Mouse (Mus musculus) forebrain, postnatal 0 days (tissue): Measurements from ENCODE around the gene C2. TPM values are rescaled to one million over a fixed set of nuclear protein-coding genes. Genes with fewer than 3 reads are reported as not detected.
A peak's percentile ranks its signal among the peaks of the same experiment; 100 is the strongest.

Experiments
- ATAC-seq: fragments of 200-750 bp; cut with Nextera tagmentation; 2 replicates; pipeline ENCODE4 v1.8.0; 2017; ENCODE audit warnings: mild to moderate bottlenecking, moderate library complexity
- DNase-seq: peaks from one replicate; pipeline ENCODE4 v3.0.0-alpha.2; 2015
- H3K27ac ChIP-seq: fragments of 300-500 bp; sonication (generic); 2 replicates; pipeline ENCODE4 v1.5.1; 2014; ENCODE audit warnings: low read depth, mild to moderate bottlenecking, antibody characterized with exemption, low read length, moderate library complexity, mixed read lengths
- H3K27me3 ChIP-seq: fragments of 300-500 bp; sonication (generic); 2 replicates; pipeline ENCODE4 v1.6.1; 2014; ENCODE audit warnings: mild to moderate bottlenecking, low read length, mixed read lengths; ENCODE audit not compliant: insufficient read depth
- H3K36me3 ChIP-seq: fragments of 300-500 bp; sonication (generic); 2 replicates; pipeline ENCODE4 v1.6.1; 2014; ENCODE audit warnings: mild to moderate bottlenecking, moderate library complexity; ENCODE audit not compliant: insufficient read depth
- H3K4me1 ChIP-seq: fragments of 300-500 bp; sonication (generic); 2 replicates; pipeline ENCODE4 v1.6.1; 2014; ENCODE audit warnings: antibody characterized with exemption; ENCODE audit not compliant: insufficient read depth
- H3K4me2 ChIP-seq: fragments of 300-500 bp; sonication (generic); 2 replicates; pipeline ENCODE4 v1.6.1; 2014; ENCODE audit warnings: low read depth, mild to moderate bottlenecking, moderate library complexity
- H3K4me3 ChIP-seq: fragments of 300-500 bp; sonication (generic); 2 replicates; pipeline ENCODE4 v1.5.1; 2014; ENCODE audit warnings: low read depth, low read length, mixed read lengths
- H3K9ac ChIP-seq: fragments of 300-500 bp; sonication (generic); 2 replicates; pipeline ENCODE4 v1.6.1; 2014; ENCODE audit warnings: mild to moderate bottlenecking
- H3K9me3 ChIP-seq: fragments of 300-500 bp; sonication (generic); 2 replicates; pipeline ENCODE4 v1.6.1; 2016; ENCODE audit warnings: low read length
- CTCF ChIP-seq: sonication (generic); IDR thresholded peaks from 2 replicates; pipeline ENCODE4 v1.5.1; 2016; ENCODE audit warnings: antibody characterized with exemption, control low read depth, low read depth
- WGBS: fragments of 180-500 bp; shearing (Covaris S2); extraction: QIAGEN DNeasy Blood & Tissue Kit; methylation state at CpG from one replicate; pipeline ENCODE4 v1.1.7; 2014; 5-methylcytosine and 5-hydroxymethylcytosine counted together
- polyA plus RNA-seq: library from polyadenylated mRNA; unstranded; fragments of >200 nt; fragmentation: Nextera tagmentation; extraction: Ambion mirVana; gene quantifications from 2 replicates; pipeline ENCODE4 v1.2.1, GENCODE M21; 2015
- total RNA-seq: library from RNA; depleted of rRNA; stranded (reverse); fragments of >200 nt; gene quantifications from 2 replicates; pipeline ENCODE4 v1.2.3, GENCODE M21; 2014; rRNA removed

The C2 gene
- total RNA-seq (2.6 and 6.1 TPM in 2 replicates), polyA plus RNA-seq (3.0 and 3.5 TPM in 2 replicates)

DNA sequence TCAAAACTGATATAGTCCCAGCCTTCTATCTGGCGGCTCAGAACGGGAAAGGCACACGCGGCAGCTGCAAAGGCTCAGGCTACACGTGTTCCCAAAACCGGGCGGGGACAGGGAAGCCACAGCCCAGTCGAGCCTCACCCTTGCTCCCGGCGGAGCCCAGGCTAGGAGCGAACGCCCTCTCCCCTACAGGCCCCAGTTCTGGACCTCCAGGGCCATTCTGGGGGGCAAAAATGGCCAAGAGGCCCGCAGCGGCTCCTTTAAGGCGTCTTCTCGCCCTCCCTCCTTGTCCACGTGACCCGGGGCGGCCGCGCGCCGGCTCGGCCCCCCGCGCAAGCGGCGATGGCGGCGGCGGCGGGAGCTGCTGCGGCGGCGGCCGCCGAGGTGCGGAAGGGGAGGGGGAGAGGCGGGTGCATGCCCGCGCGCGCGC lies at the start of gene C2, which contains the start of gene Ehmt2:
Gene C2, minus strand, starts transcription at position 106 of the 427 bp plus-strand sequence.
Gene Ehmt2, plus strand, starts transcription at position 310 of the 427 bp plus-strand sequence.
- no peaks in the 10 kb centered on the region for H3K27me3 ChIP-seq
- WGBS, result 3% methylated on average over 18 of the region's 44 CpGs
- H3K4me3 ChIP-seq, result peak within 1 kb of the TSS; percentile 95
- peak within 1 kb of the TSS; percentile 83 for H3K9ac ChIP-seq
- no peak for TF ChIP-seq CTCF
- H3K9me3 ChIP-seq, result no peaks in the 10 kb centered on the region
- ATAC-seq (peak; percentile 45), DNase-seq (peak; percentile 89)
- peaks cover 22% of the 10 kb centered on the region for H3K36me3 ChIP-seq
- peak within 1 kb of the TSS; percentile 91 for H3K27ac ChIP-seq
- H3K4me2 ChIP-seq, result peak within 1 kb of the TSS; percentile 89
- H3K4me1 ChIP-seq, result peaks cover 10% of the 10 kb centered on the region; the same call in 1 of the 2 replicates

DNA sequence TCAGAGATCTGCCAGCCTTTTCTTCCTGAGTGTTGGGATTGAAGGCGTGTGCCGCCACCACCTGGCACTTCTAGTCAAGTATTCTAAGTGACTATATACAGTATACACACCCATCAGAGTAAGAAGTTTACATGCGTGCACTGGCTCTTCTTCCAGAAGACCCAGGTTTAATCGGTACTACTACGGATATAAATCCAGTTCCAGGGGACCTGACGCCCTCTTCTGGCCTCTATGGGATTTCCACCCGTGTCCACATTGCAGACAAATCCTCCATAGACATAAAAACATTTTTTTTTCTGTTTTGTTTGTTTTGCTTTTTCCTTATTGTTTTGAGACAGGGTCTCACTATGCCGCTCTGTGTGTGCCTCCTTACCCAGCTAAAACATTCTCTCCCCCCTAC lies 49.5 kb upstream of the C2 start:
- no peaks in the 10 kb centered on the region for H3K27me3 ChIP-seq
- peaks cover 8% of the 10 kb centered on the region for H3K4me1 ChIP-seq
- peak; percentile 51 for TF ChIP-seq CTCF
- H3K9ac ChIP-seq, result no peak overlapping the region
- no peak overlapping the region for H3K4me2 ChIP-seq
- DNase-seq, result peak; percentile 36
- peaks cover 10% of the 10 kb centered on the region for H3K36me3 ChIP-seq
- no peak overlapping the region for H3K27ac ChIP-seq
- 20% methylated on average over 8 of the region's 8 CpGs for WGBS
- no peak for ATAC-seq
- H3K9me3 ChIP-seq, result no peaks in the 10 kb centered on the region
- H3K4me3 ChIP-seq, result no peak overlapping the region

DNA sequence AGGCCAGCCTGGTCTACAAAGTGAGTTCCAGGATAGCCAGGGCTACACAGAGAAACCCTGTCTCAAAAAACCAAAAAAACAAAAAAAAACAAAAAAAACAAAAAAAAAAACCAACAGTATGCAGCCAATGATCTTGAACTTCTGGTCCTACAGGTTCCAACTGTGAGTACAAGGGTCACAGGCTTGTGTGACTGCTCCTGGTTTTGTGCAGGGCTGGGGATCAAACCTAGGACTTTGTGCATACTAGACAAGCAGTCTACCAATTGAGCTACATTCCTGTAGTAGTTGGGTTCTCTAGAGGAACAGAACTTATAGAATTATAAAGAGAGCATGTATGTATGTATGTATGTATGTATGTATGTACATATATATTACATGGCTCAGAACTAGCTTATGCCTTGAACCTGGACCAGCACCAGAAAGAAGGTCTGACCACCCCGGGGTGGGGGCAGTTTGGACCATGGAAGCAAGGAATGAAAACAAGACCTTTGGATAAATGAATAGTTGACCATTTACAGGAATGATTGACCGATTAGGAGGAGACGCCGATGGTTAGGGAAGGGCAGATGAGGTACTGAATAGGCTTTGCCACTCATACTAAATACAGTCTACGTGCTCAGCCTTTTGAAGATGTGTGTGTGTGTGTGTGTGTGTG lies 48.5 kb upstream of the C2 start:
- Histone ChIP-seq H3K27me3 (no peaks in the 10 kb centered on the region), H3K9ac (no peak overlapping the region), H3K9me3 (no peaks in the 10 kb centered on the region), H3K4me2 (no peak overlapping the region), H3K4me1 (peaks cover 8% of the 10 kb centered on the region), H3K4me3 (no peak overlapping the region), H3K36me3 (peaks cover 10% of the 10 kb centered on the region), H3K27ac (no peak overlapping the region)
- DNase-seq, result no peak
- TF ChIP-seq CTCF, result no peak
- WGBS, result 90% methylated on average over 5 of the region's 5 CpGs
- no peak for ATAC-seq

- Histone ChIP-seq H3K4me2 (no peak overlapping the region), H3K4me3 (no peak overlapping the region), H3K27ac (no peak overlapping the region), H3K9me3 (no peaks in the 10 kb centered on the region), H3K27me3 (no peaks in the 10 kb centered on the region), H3K36me3 (no peaks in the 10 kb centered on the region), H3K4me1 (no peaks in the 10 kb centered on the region), H3K9ac (no peak overlapping the region)
- TF ChIP-seq CTCF, result no peak
- DNase-seq (no peak), ATAC-seq (no peak)
These were observed 46.3 kb upstream of the C2 start for GRCm38 (mm10) chr17:34944362-34944761.

- Histone ChIP-seq H3K4me2 (no peak overlapping the region), H3K4me3 (no peak overlapping the region), H3K27ac (no peak overlapping the region), H3K27me3 (no peaks in the 10 kb centered on the region), H3K36me3 (no peaks in the 10 kb centered on the region), H3K4me1 (no peaks in the 10 kb centered on the region), H3K9me3 (no peaks in the 10 kb centered on the region), H3K9ac (no peak overlapping the region)
- no peak for ATAC-seq
- no peak for DNase-seq
- 83% methylated on average over 4 of the region's 4 CpGs for WGBS
- TF ChIP-seq CTCF, result no peak
These were observed 45.2 kb upstream of the C2 start for GRCm38 (mm10) chr17:34943128-34943815.

- H3K9ac ChIP-seq, result no peak overlapping the region
- H3K27ac ChIP-seq, result no peak overlapping the region
- H3K36me3 ChIP-seq, result no peaks in the 10 kb centered on the region
- 0 out of 2 replicates have a peak overlapping the region, but pooled peaks have one; percentile 1 for H3K4me3 ChIP-seq
- TF ChIP-seq CTCF, result no peak
- H3K27me3 ChIP-seq, result no peaks in the 10 kb centered on the region
- H3K4me1 ChIP-seq, result no peaks in the 10 kb centered on the region
- H3K4me2 ChIP-seq, result peak overlapping the region; percentile 30; the same call in 1 of the 2 replicates
- H3K9me3 ChIP-seq, result no peaks in the 10 kb centered on the region
- WGBS, result 5% methylated on average over 15 of the region's 15 CpGs
- no peak for DNase-seq
- ATAC-seq, result no peak
These were observed 43.4 kb upstream of the C2 start for GRCm38 (mm10) chr17:34941344-34942041.
